Mouse (Mus musculus): ENCODE measurements around the gene Trex1.

Gene Trex1

GRCm38 (mm10) chr9:109009636-109010315 lies 49.8 kb downstream of the Trex1 start:
- DNase-seq, result no peak

GRCm38 (mm10) chr9:109008994-109009635 lies 50.4 kb downstream of the Trex1 start:
- no peak for DNase-seq

GRCm38 (mm10) chr9:109008081-109008480 lies 51.5 kb downstream of the Trex1 start:
- DNase-seq, result no peak

Measured in lung, postnatal 36 days (tissue).